Mouse (Mus musculus): ENCODE results near the gene B230217C12Rik. TPM values are rescaled to one million over a fixed set of nuclear protein-coding genes. Genes with fewer than 3 reads are reported as not detected.
"Not testable (repeated sequence)": the region's sequence is repeated elsewhere in the genome, so short reads cannot be mapped to it uniquely, and the experiment has no call there.

Gene B230217C12Rik
- polyA plus RNA-seq, 1 experiment from 2014 or later: 3.7 TPM

DNA sequence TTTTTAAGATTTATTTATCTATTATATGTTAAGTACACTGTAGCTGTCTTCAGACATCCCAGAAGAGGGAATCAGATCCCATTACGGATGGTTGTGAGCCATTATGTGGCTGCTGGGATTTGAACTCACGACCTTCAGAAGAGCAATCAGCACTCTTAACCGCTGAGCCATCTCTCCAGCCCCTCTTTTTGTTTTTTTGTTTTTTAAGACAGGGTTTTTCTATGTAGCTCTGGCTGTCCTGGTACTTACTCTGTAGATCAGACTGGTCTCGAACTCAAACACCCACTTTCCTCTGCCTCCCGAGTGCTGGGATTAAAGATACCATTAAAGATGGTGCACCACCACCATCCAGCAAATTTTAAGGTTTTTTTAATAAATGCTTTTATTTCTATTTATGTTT lies 24.8 kb downstream of the B230217C12Rik start:
- Histone ChIP-seq H3K27ac (ENCODE audit: low read length) (no peak overlapping the region), H3K9ac (ENCODE audit: low read length) (no peak overlapping the region), H3K4me1 (ENCODE audit: control insufficient read depth, insufficient read depth, low read length) (no peaks in the 10 kb centered on the region), H3K9me3 (replicated peaks; ENCODE audit: control insufficient read depth, low read length) (no peaks in the 10 kb centered on the region), H3K4me3 (replicated peaks; ENCODE audit: low read length) (no peak overlapping the region), H3K27me3 (ENCODE audit: control insufficient read depth, insufficient read depth, low read length) (no peaks in the 10 kb centered on the region), H3K4me2 (ENCODE audit: low read depth, low read length) (no peak overlapping the region), H3K36me3 (ENCODE audit: control insufficient read depth, insufficient read depth, low read length) (no peaks in the 10 kb centered on the region)
- no peak for ATAC-seq (ENCODE audit: insufficient read depth, low FRiP score)
- 86% methylated on average over 5 of the region's 5 CpGs for WGBS

DNA sequence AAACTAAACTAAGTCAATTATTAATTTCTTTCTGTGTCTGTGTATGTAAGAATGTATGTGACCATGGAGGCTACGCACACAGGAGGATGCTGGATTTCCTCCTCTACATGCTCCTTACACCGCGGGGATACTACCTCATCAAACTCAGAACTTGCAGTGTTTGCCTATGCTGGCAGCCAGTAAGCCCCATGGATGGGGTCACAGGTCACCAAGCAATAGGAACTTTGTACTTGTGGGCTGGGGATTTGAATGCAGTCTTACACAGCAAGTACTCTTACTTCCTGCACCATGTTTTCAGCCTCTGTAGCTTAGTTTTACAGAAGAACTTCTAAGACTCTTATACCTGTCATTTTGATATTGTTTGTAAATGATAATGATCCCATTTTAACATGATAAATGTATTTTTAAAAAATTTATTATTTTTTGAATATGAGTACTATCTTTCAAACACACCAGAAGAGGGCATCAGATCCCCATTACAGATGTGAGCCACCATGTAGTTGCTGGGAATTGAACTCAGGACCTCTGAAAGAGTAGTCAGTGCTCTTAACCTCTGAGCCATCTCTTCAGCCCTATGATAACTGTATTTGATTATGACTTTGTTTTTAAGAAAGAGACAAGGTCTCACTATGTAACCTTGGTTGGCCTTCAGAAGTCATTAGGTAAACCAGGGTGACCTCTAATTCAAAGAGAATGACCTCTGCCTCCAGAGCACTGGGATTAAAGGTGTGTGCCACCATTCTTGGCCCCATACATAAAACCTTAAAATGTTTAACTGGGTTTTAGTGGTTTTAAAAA lies 25.7 kb downstream of the B230217C12Rik start:
- ATAC-seq (ENCODE audit: insufficient read depth, low FRiP score): no peak
- no peak overlapping the region for H3K27ac ChIP-seq (ENCODE audit: low read length)
- no peaks in the 10 kb centered on the region for H3K4me1 ChIP-seq (ENCODE audit: control insufficient read depth, insufficient read depth, low read length)
- H3K36me3 ChIP-seq (ENCODE audit: control insufficient read depth, insufficient read depth, low read length): no peaks in the 10 kb centered on the region
- H3K4me3 ChIP-seq (replicated peaks; ENCODE audit: low read length): no peak overlapping the region
- H3K9me3 ChIP-seq (replicated peaks; ENCODE audit: control insufficient read depth, low read length): no peaks in the 10 kb centered on the region
- no peak overlapping the region for H3K4me2 ChIP-seq (ENCODE audit: low read depth, low read length)
- WGBS: 86% methylated on average over 3 of the region's 3 CpGs
- no peak overlapping the region for H3K9ac ChIP-seq (ENCODE audit: low read length)
- H3K27me3 ChIP-seq (ENCODE audit: control insufficient read depth, insufficient read depth, low read length): no peaks in the 10 kb centered on the region

DNA sequence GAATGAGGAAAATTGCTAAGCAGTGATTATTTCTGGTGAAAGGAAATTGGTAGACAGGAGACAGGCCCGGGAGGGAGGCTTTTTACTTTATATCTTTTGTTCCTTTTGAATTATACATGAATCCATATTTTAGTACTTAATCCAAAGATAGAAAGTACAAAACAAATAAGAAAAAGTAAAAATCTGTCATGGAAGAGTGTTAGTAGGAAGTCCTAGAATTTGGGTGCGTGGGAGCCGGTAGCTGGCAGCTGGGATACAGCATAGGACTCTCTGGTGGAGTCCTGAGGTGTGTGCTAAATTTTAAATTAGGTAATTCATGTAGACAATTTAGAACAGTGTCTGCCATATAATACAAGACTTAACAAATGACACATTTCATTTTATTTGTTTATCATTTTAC lies 27.0 kb downstream of the B230217C12Rik start:
- Histone ChIP-seq H3K36me3 (ENCODE audit: control insufficient read depth, insufficient read depth, low read length) (no peaks in the 10 kb centered on the region), H3K9ac (ENCODE audit: low read length) (no peak overlapping the region), H3K4me3 (replicated peaks; ENCODE audit: low read length) (no peak overlapping the region), H3K27me3 (ENCODE audit: control insufficient read depth, insufficient read depth, low read length) (no peaks in the 10 kb centered on the region), H3K4me1 (ENCODE audit: control insufficient read depth, insufficient read depth, low read length) (no peaks in the 10 kb centered on the region), H3K9me3 (replicated peaks; ENCODE audit: control insufficient read depth, low read length) (no peaks in the 10 kb centered on the region), H3K27ac (ENCODE audit: low read length) (no peak overlapping the region), H3K4me2 (ENCODE audit: low read depth, low read length) (no peak overlapping the region)
- WGBS: 85% methylated on average over 3 of the region's 3 CpGs
- no peak for ATAC-seq (ENCODE audit: insufficient read depth, low FRiP score)

DNA sequence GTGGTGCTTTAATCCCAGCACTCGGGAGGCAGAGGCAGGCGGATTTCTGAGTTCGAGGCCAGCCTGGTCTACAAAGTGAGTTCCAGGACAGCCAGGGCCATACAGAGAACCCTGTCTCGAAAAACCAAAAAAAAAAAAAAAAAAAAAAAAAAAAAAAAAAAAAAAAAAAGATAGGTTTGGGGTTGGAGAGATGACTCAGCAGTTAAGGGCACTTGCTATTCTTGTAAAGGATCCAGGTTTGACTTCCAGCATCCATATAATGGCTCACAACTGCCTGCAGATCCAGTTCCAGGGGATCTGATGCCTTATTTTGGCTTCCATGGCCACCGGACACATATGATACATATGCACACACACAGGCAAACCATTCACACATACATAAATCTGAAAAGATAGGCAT lies 31.8 kb downstream of the B230217C12Rik start:
- not testable (repeated sequence) for H3K9ac ChIP-seq (ENCODE audit: low read length); ATAC-seq (ENCODE audit: insufficient read depth, low FRiP score)

DNA sequence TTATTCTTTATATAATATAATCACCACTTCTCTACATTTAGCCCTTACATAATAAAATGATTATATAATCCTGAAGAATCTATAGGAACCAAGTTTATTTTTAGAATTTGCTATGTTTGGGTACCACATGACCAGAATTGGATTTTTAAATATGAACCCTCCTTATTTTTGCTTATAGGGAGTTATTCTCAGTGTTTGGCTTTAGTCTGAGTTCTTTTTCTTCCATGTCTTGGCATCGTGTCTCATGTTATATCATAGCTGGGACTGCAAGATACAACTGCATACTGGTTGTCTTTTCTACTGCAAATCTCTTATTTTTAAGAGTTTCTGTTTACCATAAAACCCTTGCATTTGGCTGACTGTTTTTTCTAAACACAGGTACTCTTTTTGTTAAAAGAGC lies 33.8 kb downstream of the B230217C12Rik start:
- WGBS: 63% methylated on average over 1 of the region's 1 CpGs
- Histone ChIP-seq H3K9ac (ENCODE audit: low read length) (no peak overlapping the region), H3K36me3 (ENCODE audit: control insufficient read depth, insufficient read depth, low read length) (no peaks in the 10 kb centered on the region), H3K4me3 (replicated peaks; ENCODE audit: low read length) (no peak overlapping the region), H3K27ac (ENCODE audit: low read length) (no peak overlapping the region), H3K4me2 (ENCODE audit: low read depth, low read length) (no peak overlapping the region), H3K9me3 (replicated peaks; ENCODE audit: control insufficient read depth, low read length) (no peaks in the 10 kb centered on the region), H3K27me3 (ENCODE audit: control insufficient read depth, insufficient read depth, low read length) (no peaks in the 10 kb centered on the region), H3K4me1 (ENCODE audit: control insufficient read depth, insufficient read depth, low read length) (no peaks in the 10 kb centered on the region)
- no peak for ATAC-seq (ENCODE audit: insufficient read depth, low FRiP score)

More for the DNA sequence above, 31.8 kb downstream of the B230217C12Rik start:
- H3K27ac ChIP-seq (ENCODE audit: low read length); H3K9me3 ChIP-seq (replicated peaks; ENCODE audit: control insufficient read depth, low read length); H3K4me3 ChIP-seq (replicated peaks; ENCODE audit: low read length); H3K27me3 ChIP-seq (ENCODE audit: control insufficient read depth, insufficient read depth, low read length); H3K4me1 ChIP-seq (ENCODE audit: control insufficient read depth, insufficient read depth, low read length); H3K36me3 ChIP-seq (ENCODE audit: control insufficient read depth, insufficient read depth, low read length); H3K4me2 ChIP-seq (ENCODE audit: low read depth, low read length): not testable (repeated sequence)
- WGBS: 87% methylated on average over 5 of the region's 5 CpGs

DNA sequence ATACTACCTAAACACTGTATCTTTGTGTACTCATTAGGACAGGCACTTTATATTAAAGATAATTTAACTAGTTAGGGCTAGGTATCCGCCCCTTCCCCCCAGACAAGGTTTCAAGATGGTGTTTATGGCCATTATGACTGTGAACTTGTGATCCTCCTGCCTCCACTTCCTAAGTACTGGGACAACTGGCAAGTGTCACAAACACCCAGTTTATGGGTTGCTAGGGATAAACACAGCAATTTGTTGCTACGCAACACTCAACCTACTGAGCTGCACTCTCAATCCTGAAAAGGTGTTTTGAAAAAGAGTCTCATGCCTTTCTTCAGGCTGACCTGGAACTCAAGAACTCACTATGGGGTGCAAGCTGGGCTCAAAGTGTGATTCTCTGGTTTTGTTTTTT lies 36.8 kb downstream of the B230217C12Rik start:
- WGBS: 73% methylated on average over 2 of the region's 2 CpGs
- no peak for ATAC-seq (ENCODE audit: insufficient read depth, low FRiP score)
- no peaks in the 10 kb centered on the region for H3K36me3 ChIP-seq (ENCODE audit: control insufficient read depth, insufficient read depth, low read length)
- no peak overlapping the region for H3K4me3 ChIP-seq (replicated peaks; ENCODE audit: low read length)
- no peak overlapping the region for H3K27ac ChIP-seq (ENCODE audit: low read length)
- no peak overlapping the region for H3K4me2 ChIP-seq (ENCODE audit: low read depth, low read length)
- H3K9me3 ChIP-seq (replicated peaks; ENCODE audit: control insufficient read depth, low read length): no peaks in the 10 kb centered on the region
- H3K9ac ChIP-seq (ENCODE audit: low read length): no peak overlapping the region
- H3K27me3 ChIP-seq (ENCODE audit: control insufficient read depth, insufficient read depth, low read length): no peaks in the 10 kb centered on the region
- no peaks in the 10 kb centered on the region for H3K4me1 ChIP-seq (ENCODE audit: control insufficient read depth, insufficient read depth, low read length)

DNA sequence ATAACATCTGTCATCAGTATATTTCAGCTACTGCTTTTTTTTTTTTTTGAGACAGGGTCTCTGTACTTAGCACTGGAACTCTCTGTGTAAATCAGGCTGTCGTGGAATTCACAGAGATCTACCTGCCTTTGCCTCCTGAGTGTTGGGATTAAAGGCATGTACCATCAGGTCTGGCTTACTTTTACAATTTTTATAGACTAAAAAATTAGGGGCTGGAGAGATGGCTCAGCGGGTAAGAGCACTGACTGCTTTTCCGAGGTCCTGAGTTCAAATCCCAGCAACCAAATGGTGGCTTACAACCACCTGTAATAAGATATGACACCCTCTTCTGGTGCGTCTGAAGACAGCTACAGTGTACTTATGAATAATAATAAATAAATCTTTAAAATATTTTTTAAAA lies 39.8 kb downstream of the B230217C12Rik start:
- no peaks in the 10 kb centered on the region for H3K4me1 ChIP-seq (ENCODE audit: control insufficient read depth, insufficient read depth, low read length)
- no peak overlapping the region for H3K4me2 ChIP-seq (ENCODE audit: low read depth, low read length)
- H3K27ac ChIP-seq (ENCODE audit: low read length): no peak overlapping the region
- no peak overlapping the region for H3K9ac ChIP-seq (ENCODE audit: low read length)
- H3K27me3 ChIP-seq (ENCODE audit: control insufficient read depth, insufficient read depth, low read length): no peaks in the 10 kb centered on the region
- no peak overlapping the region for H3K4me3 ChIP-seq (replicated peaks; ENCODE audit: low read length)
- ATAC-seq (ENCODE audit: insufficient read depth, low FRiP score): no peak
- H3K9me3 ChIP-seq (replicated peaks; ENCODE audit: control insufficient read depth, low read length): no peaks in the 10 kb centered on the region
- H3K36me3 ChIP-seq (ENCODE audit: control insufficient read depth, insufficient read depth, low read length): no peaks in the 10 kb centered on the region
- 82% methylated on average over 4 of the region's 4 CpGs for WGBS

DNA sequence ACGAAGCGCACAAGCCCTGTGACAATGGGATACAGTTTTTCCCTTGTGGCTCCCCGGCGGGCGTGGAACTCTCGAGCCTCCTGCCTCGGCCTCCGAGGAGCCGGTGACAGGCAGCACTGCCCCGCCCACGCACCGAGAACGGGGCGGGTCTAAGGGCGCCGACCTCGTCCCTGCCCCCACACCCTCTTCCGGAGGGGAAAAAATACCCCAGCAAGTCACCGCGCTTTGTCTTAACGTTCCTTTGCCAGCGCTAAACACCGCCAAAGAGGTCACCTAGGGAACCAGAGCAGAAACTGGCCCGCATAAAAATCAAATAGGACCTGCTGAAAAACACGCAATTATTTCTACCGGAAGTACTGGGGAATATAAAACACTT lies 43.0 kb downstream of the B230217C12Rik start:
- H3K9me3 ChIP-seq (replicated peaks; ENCODE audit: control insufficient read depth, low read length): no peaks in the 10 kb centered on the region
- no peaks in the 10 kb centered on the region for H3K27me3 ChIP-seq (ENCODE audit: control insufficient read depth, insufficient read depth, low read length)
- no peaks in the 10 kb centered on the region for H3K4me1 ChIP-seq (ENCODE audit: control insufficient read depth, insufficient read depth, low read length)
- H3K27ac ChIP-seq (ENCODE audit: low read length): peak overlapping the region; percentile 88
- peak overlapping the region; percentile 69 for H3K9ac ChIP-seq (ENCODE audit: low read length)
- peak overlapping the region; percentile 57 for H3K4me3 ChIP-seq (replicated peaks; ENCODE audit: low read length)
- H3K36me3 ChIP-seq (ENCODE audit: control insufficient read depth, insufficient read depth, low read length): no peaks in the 10 kb centered on the region
- ATAC-seq (ENCODE audit: insufficient read depth, low FRiP score): peak; percentile 38; the same call in 1 of the 2 replicates
- peak overlapping the region; percentile 57 for H3K4me2 ChIP-seq (ENCODE audit: low read depth, low read length)
- 5% methylated on average over 26 of the region's 26 CpGs for WGBS

DNA sequence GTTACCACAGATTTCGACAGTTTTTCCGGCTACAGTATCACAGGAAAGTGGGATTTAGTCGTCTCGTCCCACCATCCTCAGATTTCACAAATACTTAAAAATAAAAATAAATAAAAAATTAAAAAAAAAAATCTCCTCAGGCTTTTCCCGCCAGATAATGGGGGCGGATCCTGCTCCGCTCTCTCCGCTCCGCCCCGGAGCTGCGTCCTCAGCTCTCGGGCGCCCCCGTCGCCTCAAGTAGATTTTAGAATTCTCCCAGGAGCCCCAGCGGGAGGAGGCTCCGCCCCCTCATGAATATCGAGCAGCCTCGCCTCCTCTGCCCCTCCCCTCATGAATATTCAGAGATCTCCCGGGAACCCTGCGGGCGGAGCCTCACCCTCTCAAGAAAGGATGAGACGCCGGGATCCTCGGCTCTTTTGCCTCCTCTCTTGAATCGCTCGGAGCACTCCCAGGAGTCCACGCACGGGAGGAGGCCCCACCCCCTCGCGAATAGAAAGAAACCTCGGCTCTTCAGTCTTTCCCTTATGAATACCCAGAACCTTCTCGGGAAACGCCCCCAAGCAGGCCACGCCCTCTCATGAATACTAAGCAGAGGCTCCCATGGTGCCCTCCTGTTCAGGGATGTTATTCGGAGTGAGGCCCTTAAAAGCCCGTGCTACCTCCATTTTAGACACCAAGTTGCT lies 43.5 kb downstream of the B230217C12Rik start, which contains the start of gene Fbxo47:
Fbxo47 (minus strand) TSS at position 237 of the 683 bp plus-strand sequence.
- Histone ChIP-seq H3K27me3 (ENCODE audit: control insufficient read depth, insufficient read depth, low read length) (no peaks in the 10 kb centered on the region), H3K9me3 (replicated peaks; ENCODE audit: control insufficient read depth, low read length) (no peaks in the 10 kb centered on the region), H3K9ac (ENCODE audit: low read length) (peak within 1 kb of the TSS; percentile 69), H3K4me2 (ENCODE audit: low read depth, low read length) (peak within 1 kb of the TSS; percentile 57), H3K4me1 (ENCODE audit: control insufficient read depth, insufficient read depth, low read length) (no peaks in the 10 kb centered on the region), H3K27ac (ENCODE audit: low read length) (peak within 1 kb of the TSS; percentile 88), H3K36me3 (ENCODE audit: control insufficient read depth, insufficient read depth, low read length) (no peaks in the 10 kb centered on the region), H3K4me3 (replicated peaks; ENCODE audit: low read length) (peak within 1 kb of the TSS; percentile 57)
- under 1% methylated on average over 37 of the region's 37 CpGs for WGBS
- peak; percentile 98 for ATAC-seq (ENCODE audit: insufficient read depth, low FRiP score)

Measured in stomach, embryonic 16.5 days (tissue).